Mouse (Mus musculus): ENCODE results near the gene Doxl2. TPM values are rescaled to one million over a fixed set of nuclear protein-coding genes. Genes with fewer than 3 reads are reported as not detected.
"Not testable (repeated sequence)": the region's sequence is repeated elsewhere in the genome, so short reads cannot be mapped to it uniquely, and the experiment has no call there.

The Doxl2 gene
- total RNA-seq (2017) = not detected in 3 replicates

DNA sequence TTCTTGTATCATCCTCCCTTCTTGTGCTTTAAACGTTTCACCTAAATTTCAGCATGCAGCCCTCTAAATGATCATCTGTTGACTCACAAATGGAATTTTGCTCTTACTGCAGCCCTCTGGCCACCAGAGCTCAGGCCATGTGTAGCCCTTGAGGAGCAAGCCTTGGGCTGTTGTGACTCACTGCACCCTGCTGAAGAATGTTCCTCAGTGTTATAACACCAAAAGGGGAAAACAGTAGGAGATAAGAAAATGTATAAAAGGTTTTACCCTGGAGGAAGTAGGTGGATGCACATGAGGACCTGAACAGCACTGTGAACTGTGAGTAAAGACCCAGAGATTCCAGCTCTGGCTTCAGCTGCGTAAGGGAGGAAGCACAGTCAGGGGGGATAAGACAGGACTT lies at the start of gene Doxl2:
TSS of gene Doxl2 (plus strand) at position 301 of the 400 bp plus-strand sequence.
- no peak for ATAC-seq (replicated peaks; ENCODE audit: insufficient number of reproducible peaks, low FRiP score, low TSS enrichment, poor library complexity, severe bottlenecking)

DNA sequence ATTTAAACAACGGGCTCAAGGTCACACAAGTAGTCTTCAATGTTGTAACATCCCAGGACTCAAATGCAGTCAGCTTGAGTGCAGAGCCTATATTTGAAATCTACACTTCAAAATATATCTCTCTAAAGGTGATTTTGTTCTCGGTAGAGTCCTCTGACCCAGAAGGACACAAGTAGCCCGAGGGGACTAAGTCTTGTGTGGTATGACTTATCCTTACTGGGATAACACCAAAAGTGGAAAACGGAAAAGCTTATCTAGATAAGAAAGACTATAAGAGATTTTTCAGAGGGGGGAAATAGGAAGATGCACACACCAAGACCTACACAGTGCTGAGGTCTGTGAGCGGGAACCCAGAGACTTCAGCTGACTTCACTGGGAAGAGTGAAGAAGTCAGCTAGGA lies 45.2 kb upstream of the Doxl2 start, which contains the start of gene 1600015I10Rik:
TSS of gene 1600015I10Rik (plus strand) at position 301 of the 400 bp plus-strand sequence.
- ATAC-seq (replicated peaks; ENCODE audit: insufficient number of reproducible peaks, low FRiP score, low TSS enrichment, poor library complexity, severe bottlenecking) = no peak

DNA sequence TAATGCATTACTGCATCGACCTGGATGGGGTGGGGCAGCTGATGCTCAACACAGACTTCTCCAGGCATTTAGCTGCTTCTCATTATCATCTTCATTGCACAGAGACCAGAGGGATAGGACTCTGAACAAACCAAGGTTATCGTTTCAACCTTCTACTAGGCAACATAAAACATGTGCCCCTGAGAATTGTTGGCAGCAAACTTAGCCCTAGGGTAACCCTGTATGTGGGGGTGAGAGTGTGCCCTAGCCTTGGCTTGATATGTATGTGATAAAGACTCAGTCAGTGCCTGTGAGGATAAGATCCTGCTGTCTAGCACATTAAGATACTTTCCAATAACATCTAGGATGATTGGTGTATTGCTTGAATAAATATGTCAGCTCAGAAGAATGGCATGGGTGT lies 25.2 kb upstream of the Doxl2 start:
- ATAC-seq (replicated peaks; ENCODE audit: insufficient number of reproducible peaks, low FRiP score, low TSS enrichment, poor library complexity, severe bottlenecking) = no peak

DNA sequence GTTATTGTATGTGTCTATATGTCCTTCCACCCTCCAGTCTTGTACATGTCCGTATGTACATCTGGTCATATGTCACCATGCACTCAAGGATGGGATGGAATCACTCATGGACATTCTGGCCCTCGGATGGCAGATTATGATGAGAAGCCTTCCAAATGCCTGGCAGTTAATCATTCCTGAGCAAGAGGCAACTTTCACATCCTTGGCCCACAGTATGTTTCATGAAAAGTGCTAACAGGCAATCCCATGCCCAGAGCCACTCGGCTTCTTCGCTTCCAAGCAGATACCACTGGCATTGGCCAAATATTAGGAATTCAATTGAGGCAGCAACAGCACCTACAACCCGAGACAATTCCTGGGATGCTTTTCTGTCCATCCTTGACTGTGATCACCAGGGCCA lies 24.1 kb upstream of the Doxl2 start:
- ATAC-seq (replicated peaks; ENCODE audit: insufficient number of reproducible peaks, low FRiP score, low TSS enrichment, poor library complexity, severe bottlenecking) = no peak

DNA sequence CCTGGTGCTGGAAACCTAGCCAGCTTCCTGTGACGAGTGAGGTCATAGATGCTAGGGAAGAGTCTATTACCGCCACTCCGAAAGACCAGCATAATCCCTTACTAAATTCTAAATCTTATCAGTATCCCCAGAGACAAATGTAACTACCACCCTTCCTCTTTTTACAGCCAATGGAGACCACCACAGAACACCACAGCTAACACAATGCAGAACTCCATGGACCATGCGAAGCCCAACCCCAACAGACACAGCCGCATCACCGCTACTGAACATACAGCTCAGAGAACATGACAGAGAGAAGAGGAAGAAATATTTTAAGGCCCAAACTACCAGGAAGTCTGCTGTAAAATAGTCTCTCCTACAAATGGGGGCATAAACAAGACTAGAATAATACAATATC lies 23.1 kb upstream of the Doxl2 start:
- no peak for ATAC-seq (replicated peaks; ENCODE audit: insufficient number of reproducible peaks, low FRiP score, low TSS enrichment, poor library complexity, severe bottlenecking)

DNA sequence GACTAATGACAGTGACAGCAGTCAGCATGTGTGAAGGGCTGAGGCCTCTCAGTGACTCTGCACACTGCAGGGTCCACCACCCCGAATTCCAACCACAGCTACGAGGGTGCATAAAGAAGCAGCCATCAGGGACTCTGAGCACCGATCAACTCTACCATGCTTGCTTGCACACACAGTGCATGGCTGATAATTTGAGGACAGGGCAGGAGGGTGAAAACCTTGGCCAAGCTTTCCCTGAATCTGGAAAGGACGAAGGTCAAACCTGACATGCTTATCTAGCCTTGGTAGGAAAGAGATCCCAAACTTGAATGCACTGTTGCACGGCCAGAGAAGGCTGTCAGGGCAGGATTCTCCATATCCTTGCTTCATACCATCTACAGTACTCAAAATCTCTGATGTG lies 21.5 kb upstream of the Doxl2 start:
- no peak for ATAC-seq (replicated peaks; ENCODE audit: insufficient number of reproducible peaks, low FRiP score, low TSS enrichment, poor library complexity, severe bottlenecking)

DNA sequence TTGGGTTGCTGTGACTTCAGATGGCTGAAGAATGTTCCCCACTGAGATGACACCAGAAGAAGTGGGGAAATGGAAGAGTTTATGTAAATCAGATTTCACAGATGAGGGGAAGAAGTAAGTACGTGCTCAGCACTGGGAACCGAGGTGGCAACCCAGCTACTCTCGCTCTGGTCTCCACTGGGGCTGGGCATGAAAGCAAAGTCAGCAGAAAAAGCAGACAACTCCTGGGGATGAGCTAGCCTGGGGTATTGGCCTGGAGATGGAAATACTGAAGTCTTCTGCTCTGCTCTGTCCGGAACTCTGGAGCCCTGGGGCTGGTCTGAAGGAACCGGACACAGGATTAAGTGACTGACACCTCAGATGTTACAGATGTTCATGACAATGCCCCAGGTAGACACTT lies 20.6 kb upstream of the Doxl2 start:
- ATAC-seq (replicated peaks; ENCODE audit: insufficient number of reproducible peaks, low FRiP score, low TSS enrichment, poor library complexity, severe bottlenecking) = no peak

DNA sequence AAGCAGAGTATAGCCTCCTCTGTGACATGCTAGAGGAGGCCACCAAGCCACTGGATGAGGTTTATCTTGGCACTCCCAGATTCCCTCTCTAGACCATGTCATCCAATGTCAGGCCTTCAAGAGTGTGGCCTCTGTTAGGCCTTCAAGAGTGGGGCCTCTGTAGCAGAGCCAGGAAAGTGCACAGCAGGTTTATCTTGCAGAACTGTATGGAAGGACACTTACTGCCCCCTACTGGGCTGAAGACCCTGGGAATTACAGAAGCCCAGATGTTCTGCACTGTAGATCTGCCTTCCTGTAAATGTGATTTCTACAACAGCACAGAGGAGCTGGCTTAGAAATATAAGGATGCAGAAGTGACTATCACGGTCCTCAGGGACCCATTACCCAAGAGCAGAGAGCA lies 19.8 kb upstream of the Doxl2 start:
- no peak for ATAC-seq (replicated peaks; ENCODE audit: insufficient number of reproducible peaks, low FRiP score, low TSS enrichment, poor library complexity, severe bottlenecking)

DNA sequence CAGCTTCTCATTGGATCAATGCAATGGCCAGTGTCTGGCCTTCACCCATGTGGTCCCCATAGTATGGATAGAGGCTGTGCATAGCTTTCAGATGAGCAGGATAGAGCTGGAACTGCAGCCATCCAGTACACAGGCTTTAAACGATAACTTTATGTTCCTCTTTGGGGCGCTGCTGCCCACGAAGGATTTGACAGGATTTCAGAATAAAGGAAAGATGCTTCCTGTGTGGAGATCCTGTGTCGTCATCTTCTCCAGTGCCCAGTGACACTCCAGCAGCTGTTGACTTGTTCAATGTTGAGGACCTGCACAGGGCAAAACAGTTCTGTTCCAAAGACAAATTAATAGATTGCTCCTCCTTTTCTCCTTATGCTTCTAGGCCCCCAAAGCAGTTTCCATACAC lies 18.0 kb upstream of the Doxl2 start:
- ATAC-seq (replicated peaks; ENCODE audit: insufficient number of reproducible peaks, low FRiP score, low TSS enrichment, poor library complexity, severe bottlenecking) = no peak

DNA sequence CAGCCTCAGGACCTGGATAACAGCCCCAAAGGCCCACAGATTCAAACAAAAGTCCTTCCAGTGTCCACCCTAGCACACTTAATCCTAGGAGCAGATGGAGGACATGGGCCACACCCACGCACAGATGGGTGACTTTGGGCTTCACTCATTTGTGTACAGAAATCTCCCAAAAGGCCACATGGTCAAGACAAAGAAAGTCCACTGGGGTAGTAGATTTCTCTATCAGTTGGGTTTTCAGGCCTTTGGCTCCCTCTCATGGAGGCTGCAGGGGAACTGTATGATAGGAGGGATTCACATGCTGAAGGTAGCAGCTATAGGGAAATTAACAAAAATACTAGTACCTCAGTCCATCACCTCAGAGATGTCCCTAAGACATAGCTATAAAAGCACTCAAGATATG lies 16.7 kb upstream of the Doxl2 start:
- ATAC-seq (replicated peaks; ENCODE audit: insufficient number of reproducible peaks, low FRiP score, low TSS enrichment, poor library complexity, severe bottlenecking) = no peak

DNA sequence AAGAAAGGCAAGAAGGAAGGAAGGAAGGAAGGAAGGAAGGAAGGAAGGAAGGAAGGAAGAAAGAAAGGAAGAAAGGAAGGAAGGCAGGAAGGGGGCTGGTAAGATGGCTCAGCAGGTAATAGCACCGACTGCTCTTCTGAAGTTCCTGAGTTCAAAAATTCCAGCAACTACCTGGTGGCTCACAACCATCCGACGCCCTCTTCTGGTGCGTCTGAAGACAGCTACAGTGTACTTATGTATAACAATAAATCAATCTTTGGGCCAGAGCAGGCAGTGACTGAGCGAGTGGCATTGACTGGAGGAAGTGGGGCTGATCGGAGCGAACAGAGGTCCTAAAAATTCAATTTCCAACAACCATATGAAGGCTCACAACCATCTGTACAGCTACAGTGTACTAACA lies 15.6 kb upstream of the Doxl2 start:
- not testable (repeated sequence) for ATAC-seq (replicated peaks; ENCODE audit: insufficient number of reproducible peaks, low FRiP score, low TSS enrichment, poor library complexity, severe bottlenecking)

DNA sequence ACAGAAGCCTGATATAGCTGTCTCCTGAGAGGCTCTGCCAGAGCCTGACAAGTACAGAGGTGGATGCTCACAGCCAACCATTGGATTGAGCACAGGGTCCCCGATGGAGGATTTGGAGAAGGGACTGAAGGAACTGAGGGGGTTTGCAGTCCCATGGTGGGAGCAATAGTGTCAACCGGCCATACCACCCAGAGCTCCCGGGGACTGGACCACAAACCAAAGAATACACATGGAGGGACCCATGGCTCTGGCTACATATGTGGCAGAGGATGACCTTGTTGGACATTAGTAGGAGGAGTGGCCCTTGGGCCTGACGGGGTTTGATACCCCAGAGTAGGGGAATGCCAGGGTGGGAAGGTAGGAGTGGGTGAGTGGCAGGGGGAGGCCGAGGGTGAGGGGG lies 8.1 kb upstream of the Doxl2 start:
- ATAC-seq (replicated peaks; ENCODE audit: insufficient number of reproducible peaks, low FRiP score, low TSS enrichment, poor library complexity, severe bottlenecking) = not testable (repeated sequence)

DNA sequence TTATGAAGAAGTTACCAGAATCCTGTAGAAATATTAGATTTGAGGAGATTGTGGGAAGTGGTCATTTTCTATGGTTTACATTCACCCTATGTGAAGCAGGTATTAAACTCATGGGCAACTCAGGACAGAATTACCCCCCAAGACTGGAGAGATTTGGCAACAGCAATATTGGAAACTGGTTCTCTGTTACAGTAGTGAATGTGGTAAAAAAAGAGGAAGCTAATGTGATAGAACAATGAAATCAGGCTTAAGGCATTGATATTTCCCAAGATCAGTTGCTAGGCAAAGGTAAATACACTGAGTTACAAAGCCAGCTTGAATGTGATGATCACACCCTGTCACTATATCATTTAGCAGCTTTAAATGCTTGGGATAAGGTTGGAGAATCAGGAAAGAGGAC lies 6.9 kb upstream of the Doxl2 start:
- ATAC-seq (replicated peaks; ENCODE audit: insufficient number of reproducible peaks, low FRiP score, low TSS enrichment, poor library complexity, severe bottlenecking) = no peak; the same call in 1 of the 2 replicates

DNA sequence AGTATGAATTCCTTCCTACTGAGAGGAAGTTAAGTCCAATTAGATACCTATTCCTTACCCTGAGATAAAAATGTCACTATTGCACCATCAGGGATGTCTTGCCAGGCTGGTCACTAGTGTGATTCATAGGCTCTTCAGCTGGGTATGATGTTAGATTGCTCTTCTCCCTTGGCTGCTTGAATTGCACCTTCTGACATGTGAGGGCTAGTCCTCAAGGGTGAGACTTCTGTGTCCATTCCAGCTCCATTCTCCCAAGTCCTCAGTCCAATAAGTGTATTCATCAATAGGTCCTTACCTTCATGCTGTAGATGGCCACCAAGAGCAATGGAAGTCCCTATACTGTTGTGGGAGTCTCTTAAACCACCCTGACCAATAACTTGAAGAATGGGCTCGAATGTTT lies 4.9 kb downstream of the Doxl2 start:
- no peak for ATAC-seq (replicated peaks; ENCODE audit: insufficient number of reproducible peaks, low FRiP score, low TSS enrichment, poor library complexity, severe bottlenecking)

DNA sequence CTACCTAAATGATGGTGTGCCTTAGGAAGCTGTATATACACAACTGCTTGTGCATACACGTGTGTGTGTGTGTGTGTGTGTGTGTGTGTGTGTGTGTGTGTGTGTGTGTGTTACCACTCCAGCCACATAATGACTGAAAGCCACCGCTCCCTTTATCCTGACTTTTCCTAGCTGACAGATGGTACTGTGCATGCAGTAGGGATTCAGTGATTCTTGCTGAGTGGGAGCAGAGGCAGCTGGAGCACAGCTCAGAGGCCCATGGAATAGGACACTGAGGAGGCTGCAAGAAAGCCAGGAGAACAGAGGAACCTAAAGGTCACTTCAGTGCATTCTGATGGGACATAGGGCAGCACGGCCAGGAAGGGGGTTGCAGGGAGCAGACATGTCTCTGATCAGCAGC lies 7.5 kb downstream of the Doxl2 start:
- ATAC-seq (replicated peaks; ENCODE audit: insufficient number of reproducible peaks, low FRiP score, low TSS enrichment, poor library complexity, severe bottlenecking) = no peak

DNA sequence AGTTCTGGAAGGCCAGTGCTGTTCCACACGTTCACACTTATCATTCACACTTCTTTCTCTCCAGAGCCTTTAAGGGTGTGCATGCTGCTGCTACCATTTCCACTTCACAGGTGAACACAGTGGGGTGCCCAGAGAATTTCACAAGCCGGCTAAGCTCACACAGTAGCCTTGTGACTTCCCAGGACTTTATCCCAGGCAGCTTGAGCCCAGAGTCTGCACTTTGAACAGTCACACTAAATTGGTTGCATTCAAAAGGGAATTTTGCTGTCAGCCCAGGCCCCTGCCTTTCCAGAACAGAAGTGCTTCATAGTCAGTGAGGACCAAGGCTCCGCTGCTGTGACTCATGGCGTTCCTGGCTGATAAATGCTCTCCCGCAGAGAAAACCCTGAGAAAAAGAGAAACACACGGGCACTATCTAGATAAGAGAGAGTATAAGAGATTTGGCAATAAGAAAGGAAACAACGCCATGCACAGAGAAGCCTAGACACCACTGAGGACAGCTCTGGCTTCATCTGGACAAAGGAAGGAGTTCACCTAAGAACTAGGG lies 11.8 kb downstream of the Doxl2 start, which contains the start of gene Svs1:
TSS of gene Svs1 (plus strand) at position 418 of the 547 bp plus-strand sequence.
- ATAC-seq (replicated peaks; ENCODE audit: insufficient number of reproducible peaks, low FRiP score, low TSS enrichment, poor library complexity, severe bottlenecking) = no peak

DNA sequence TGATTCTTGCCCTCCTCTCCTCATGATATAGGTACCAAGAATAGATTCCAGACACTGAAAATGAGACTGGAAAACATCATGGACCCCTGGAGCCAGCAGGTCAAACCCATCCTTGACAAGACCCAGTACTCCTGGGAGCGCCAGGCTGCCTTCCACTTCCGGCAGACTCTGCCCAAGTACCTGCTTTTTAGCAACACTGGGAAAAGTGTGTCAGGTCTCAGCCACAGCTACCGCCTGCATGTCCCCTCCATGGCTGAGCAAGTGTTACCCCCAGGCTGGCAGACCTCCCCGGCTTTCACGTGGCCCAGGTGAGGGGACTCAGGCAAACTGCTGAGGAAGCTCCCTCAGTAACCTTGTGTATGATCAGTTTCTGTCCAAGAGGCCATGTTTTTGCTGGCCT lies 15.2 kb downstream of the Doxl2 start:
- no peak for ATAC-seq (replicated peaks; ENCODE audit: insufficient number of reproducible peaks, low FRiP score, low TSS enrichment, poor library complexity, severe bottlenecking)

DNA sequence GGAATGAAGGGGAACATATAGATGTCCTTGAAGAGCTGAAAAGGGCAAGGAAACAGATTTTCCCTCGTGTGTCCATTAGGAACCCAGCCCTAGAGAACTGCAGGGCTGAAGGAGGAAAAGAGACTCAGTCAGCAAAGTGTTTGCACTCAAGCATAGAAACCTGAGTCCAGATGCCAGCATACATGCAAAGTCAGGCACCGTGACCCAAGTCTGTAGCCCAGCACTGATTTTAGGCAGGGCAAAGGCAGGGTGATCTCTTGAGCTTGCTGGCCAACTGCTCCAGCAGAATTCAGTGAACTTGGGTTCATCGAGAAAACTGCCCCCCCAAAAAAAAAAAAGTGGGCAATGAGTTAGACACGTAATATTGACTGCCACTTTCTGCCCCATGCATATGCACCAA lies 17.2 kb downstream of the Doxl2 start:
- ATAC-seq (replicated peaks; ENCODE audit: insufficient number of reproducible peaks, low FRiP score, low TSS enrichment, poor library complexity, severe bottlenecking) = no peak

DNA sequence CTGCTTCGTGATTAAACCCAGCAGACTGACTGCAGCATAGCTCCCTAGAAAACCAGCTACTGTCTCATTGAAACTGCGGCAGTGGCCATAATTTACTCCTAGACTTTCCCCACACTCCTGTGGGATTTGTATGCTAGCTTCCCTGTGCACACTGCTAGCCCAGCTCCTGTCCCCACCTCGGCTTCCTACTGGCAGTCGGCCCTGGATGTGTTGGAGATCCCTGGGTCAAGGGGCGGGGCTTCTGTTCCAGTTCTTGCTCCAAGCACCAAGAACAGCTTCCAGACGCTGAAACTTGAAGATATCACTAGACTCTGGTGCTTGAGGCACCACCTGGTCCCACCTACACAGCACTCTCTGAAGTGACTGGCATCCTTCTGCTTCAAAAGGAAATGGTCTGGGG lies 23.4 kb downstream of the Doxl2 start:
- ATAC-seq (replicated peaks; ENCODE audit: insufficient number of reproducible peaks, low FRiP score, low TSS enrichment, poor library complexity, severe bottlenecking) = no peak

DNA sequence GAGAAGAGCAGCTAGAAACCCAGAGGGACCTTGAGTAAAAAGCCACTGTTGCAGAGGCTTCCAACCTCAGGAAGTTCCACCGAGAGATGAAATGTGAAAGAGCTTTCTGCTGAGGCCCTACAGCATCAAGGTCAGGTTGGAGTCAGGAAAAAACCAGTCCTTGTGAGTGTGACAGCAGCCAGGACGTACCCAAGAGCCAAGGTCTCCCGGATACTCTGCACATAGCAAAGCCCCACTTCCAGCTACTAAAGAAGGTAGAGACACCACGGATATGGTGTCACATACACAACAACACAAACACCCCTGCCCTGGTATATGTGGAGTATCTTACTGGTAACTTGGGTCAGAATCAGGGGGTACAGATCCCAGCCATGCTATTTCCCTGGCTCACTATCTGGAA lies 24.0 kb downstream of the Doxl2 start:
- no peak for ATAC-seq (replicated peaks; ENCODE audit: insufficient number of reproducible peaks, low FRiP score, low TSS enrichment, poor library complexity, severe bottlenecking)

DNA sequence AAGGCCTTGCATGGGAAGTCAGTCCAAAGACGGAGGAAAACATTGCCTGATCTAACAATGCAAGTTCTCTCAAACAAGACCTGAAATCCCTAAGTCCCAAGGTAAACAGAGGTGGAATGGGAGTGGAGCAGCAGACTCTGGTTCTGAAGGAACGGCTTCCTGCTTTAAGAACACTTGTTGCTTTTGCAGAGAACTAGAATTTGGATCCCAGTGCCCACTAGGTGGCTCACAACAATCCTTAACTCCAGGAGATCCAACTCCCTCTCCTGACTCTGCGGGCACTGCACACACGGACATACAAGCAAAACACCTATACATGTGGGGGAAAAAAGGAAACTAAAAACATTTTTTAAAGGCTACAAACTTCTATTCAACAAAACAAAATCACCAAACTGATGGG lies 28.6 kb downstream of the Doxl2 start:
- ATAC-seq (replicated peaks; ENCODE audit: insufficient number of reproducible peaks, low FRiP score, low TSS enrichment, poor library complexity, severe bottlenecking) = no peak
